Comparison of ENCODE assay signal across 8 mouse cellular contexts in the genomic region with DNA sequence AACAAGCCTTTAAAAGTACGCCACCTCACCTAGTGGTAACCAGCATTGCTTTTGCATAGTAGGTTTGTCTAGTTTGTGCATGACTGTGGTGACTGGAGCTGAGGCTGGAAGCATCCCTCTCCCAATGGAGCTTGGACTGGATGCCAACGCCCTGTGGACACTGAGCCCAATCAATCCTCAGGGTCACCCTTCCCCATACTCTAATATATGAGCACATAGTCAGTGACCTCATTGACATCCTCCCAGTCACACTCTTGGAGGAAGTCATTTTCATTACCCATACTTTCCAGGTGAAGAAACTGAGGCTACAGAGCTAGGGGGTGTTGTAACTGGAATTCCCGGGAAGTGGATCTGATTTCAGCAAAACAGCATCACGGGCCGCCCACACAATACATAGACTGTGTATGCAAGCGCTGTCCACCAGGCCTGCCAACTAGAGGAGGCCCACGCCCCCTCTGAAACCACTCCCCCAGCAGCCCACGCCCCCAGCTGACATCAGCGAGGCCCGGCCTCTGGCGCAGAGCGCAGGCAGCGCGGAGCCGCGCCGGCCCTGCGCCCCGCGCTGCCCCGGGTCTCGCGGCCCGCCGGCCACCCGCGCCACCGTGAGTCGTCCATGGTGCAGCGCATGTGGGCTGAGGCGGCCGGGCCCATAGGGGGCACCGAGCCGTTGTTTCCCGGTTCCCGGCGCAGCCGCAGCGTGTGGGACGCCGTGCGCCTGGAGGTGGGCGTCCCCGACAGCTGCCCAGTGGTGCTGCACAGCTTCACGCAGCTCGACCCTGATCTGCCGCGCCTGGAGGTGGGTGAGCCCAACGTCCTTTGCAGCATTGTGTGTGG. TPM values are rescaled to one million over a fixed set of nuclear protein-coding genes. Genes with fewer than 3 reads are reported as not detected.
DNase-seq lines count a peak whose midpoint lies in the region; ATAC-seq and TF ChIP-seq lines count a peak whose summit lies in the region.

No protein-coding gene starts in this region.

- no peaks in the 10 kb centered on the region for H3K9me3 ChIP-seq in forebrain, embryonic 15.5 days
- no peaks in the 10 kb centered on the region for H3K9me3 ChIP-seq in lung, embryonic 14.5 days (ENCODE audit: low read depth, low read length)

- WGBS in forebrain, embryonic 15.5 days: 3% methylated on average over 49 of the region's 49 CpGs
- WGBS in lung, embryonic 14.5 days: 4% methylated on average over 45 of the region's 49 CpGs

- TF ChIP-seq CTCF in layer of hippocampus, adult 2 months (conservative IDR thresholded peaks at IDR 0.05): peak; percentile 67
- TF ChIP-seq CTCF in lung, embryonic 14.5 days (IDR thresholded peaks at IDR 0.05; ENCODE audit: low read depth): peak; percentile 40

- H3K9ac ChIP-seq in forebrain, embryonic 15.5 days (replicated peaks): peak overlapping the region; percentile 71
- H3K9ac ChIP-seq in lung, embryonic 14.5 days: peak overlapping the region; percentile 67

- H3K4me1 ChIP-seq in forebrain, embryonic 15.5 days: peaks cover 83% of the 10 kb centered on the region
- H3K4me1 ChIP-seq in lung, embryonic 14.5 days (ENCODE audit: insufficient read depth): peaks cover 23% of the 10 kb centered on the region

- intact Hi-C loops in heart, postnatal 25 days (cut with DNase I): no loop called here

- no peaks in the 10 kb centered on the region for H3K27me3 ChIP-seq in forebrain, embryonic 15.5 days
- no peaks in the 10 kb centered on the region for H3K27me3 ChIP-seq in lung, embryonic 14.5 days (ENCODE audit: insufficient read depth, low read length)

- H3K27ac ChIP-seq in forebrain, embryonic 15.5 days (replicated peaks): peak overlapping the region; percentile 89
- H3K27ac ChIP-seq in layer of hippocampus, adult 2 months: peak overlapping the region; percentile 97
- peak overlapping the region; percentile 37 for H3K27ac ChIP-seq in lung, embryonic 14.5 days (ENCODE audit: low read depth)

- peak; percentile 87 for ATAC-seq in forebrain, embryonic 15.5 days (replicated peaks)
- ATAC-seq in lung, embryonic 14.5 days (ENCODE audit: insufficient read depth): peak; percentile 95
- peak; percentile 86 for ATAC-seq in neutrophil, adult 5-6 weeks (ENCODE audit: extremely low read depth, insufficient number of reproducible peaks, low FRiP score, poor library complexity, severe bottlenecking)

- H3K36me3 ChIP-seq in forebrain, embryonic 15.5 days: no peaks in the 10 kb centered on the region
- H3K36me3 ChIP-seq in lung, embryonic 14.5 days (ENCODE audit: insufficient read depth): no peaks in the 10 kb centered on the region

- H3K4me3 ChIP-seq in forebrain, embryonic 15.5 days: peak overlapping the region; percentile 52
- peak overlapping the region; percentile 92 for H3K4me3 ChIP-seq in layer of hippocampus, adult 2 months
- H3K4me3 ChIP-seq in lung, embryonic 14.5 days (ENCODE audit: low read depth, low read length): peak overlapping the region; percentile 61

- H3K4me2 ChIP-seq in forebrain, embryonic 15.5 days (replicated peaks): peak overlapping the region; percentile 84
- peak overlapping the region; percentile 77 for H3K4me2 ChIP-seq in lung, embryonic 14.5 days

- DNase-seq in ES-CJ7 (ENCODE audit: low read depth, low spot score): peak; percentile 71
- peak; percentile 86 for DNase-seq in cerebellum, adult 11 months
- peak; percentile 84 for DNase-seq in heart, postnatal 25 days (ENCODE audit: low spot score)
- peak; percentile 89 to 92 for DNase-seq in layer of hippocampus, adult 2 months (ENCODE audit: low spot score in 2 of 2)
- DNase-seq in lung, embryonic 14.5 days: peak; percentile 93
- peak; percentile 53 to 55 for DNase-seq in thymus, postnatal 10 days (ENCODE audit: low spot score in 2 of 2)

RNA-seq across cellular contexts. Expression of gene Ralgds, which starts 20.2 kb away (rescaled TPM):
- polyA plus RNA-seq in forebrain, embryonic 15.5 days (2015; fragmentation: Nextera tagmentation; extraction: Ambion mirVana): 84.6 and 87.8 TPM in 2 replicates
- 10 to 100 TPM; 11.9 to 13.8 TPM for total RNA-seq in heart, postnatal 25 days (2021)
- total RNA-seq in layer of hippocampus, adult 2 months (2021): 100 to 1,000 TPM; 115 to 139 TPM
- polyA plus RNA-seq in lung, embryonic 14.5 days (2014; fragmentation: Nextera tagmentation; extraction: Ambion mirVana): 34.3 and 34.7 TPM in 2 replicates
- total RNA-seq in neutrophil, adult 5-6 weeks (2017): 38.8 and 45.3 TPM in 2 replicates

RNA-seq across cellular contexts. Expression of gene Gm10134, which starts 27.3 kb away (rescaled TPM):
- 0.60 and 0.92 TPM in 2 replicates for polyA plus RNA-seq in forebrain, embryonic 15.5 days (2015; fragmentation: Nextera tagmentation; extraction: Ambion mirVana)
- 1 to 10 TPM in 1 of 2 experiments, not detected in 1; 1.4 TPM for total RNA-seq in heart, postnatal 25 days (2021)
- total RNA-seq in layer of hippocampus, adult 2 months (2021): 1 to 10 TPM in 1 of 2 experiments, not detected in 1; 1.2 TPM
- 1.2 and 2.4 TPM in 2 replicates for polyA plus RNA-seq in lung, embryonic 14.5 days (2014; fragmentation: Nextera tagmentation; extraction: Ambion mirVana)
- not detected in 2 replicates for total RNA-seq in neutrophil, adult 5-6 weeks (2017)

RNA-seq across cellular contexts. Expression of gene Cel, which starts 30.0 kb away (rescaled TPM):
- 0.10 TPM in 1 of 2 replicates, not detected in the other for polyA plus RNA-seq in forebrain, embryonic 15.5 days (2015; fragmentation: Nextera tagmentation; extraction: Ambion mirVana)
- not detected for total RNA-seq in heart, postnatal 25 days (2021)
- not detected for total RNA-seq in layer of hippocampus, adult 2 months (2021)
- not detected in 2 replicates for polyA plus RNA-seq in lung, embryonic 14.5 days (2014; fragmentation: Nextera tagmentation; extraction: Ambion mirVana)
- not detected in 2 replicates for total RNA-seq in neutrophil, adult 5-6 weeks (2017)

RNA-seq across cellular contexts. Expression of gene Gbgt1, which starts 36.5 kb away (rescaled TPM):
- 0.50 and 0.68 TPM in 2 replicates for polyA plus RNA-seq in forebrain, embryonic 15.5 days (2015; fragmentation: Nextera tagmentation; extraction: Ambion mirVana)
- total RNA-seq in heart, postnatal 25 days (2021): 1 to 10 TPM; 1.7 to 3.1 TPM
- total RNA-seq in layer of hippocampus, adult 2 months (2021): 1 to 10 TPM; 1.8 to 2.2 TPM
- 0.41 and 0.76 TPM in 2 replicates for polyA plus RNA-seq in lung, embryonic 14.5 days (2014; fragmentation: Nextera tagmentation; extraction: Ambion mirVana)
- total RNA-seq in neutrophil, adult 5-6 weeks (2017): not detected in 2 replicates

RNA-seq across cellular contexts. Expression of gene Gtf3c5, which starts 50.4 kb away (rescaled TPM):
- polyA plus RNA-seq in forebrain, embryonic 15.5 days (2015; fragmentation: Nextera tagmentation; extraction: Ambion mirVana): 41.8 and 42.3 TPM in 2 replicates
- total RNA-seq in heart, postnatal 25 days (2021): 10 to 100 TPM; 11.5 to 11.6 TPM
- total RNA-seq in layer of hippocampus, adult 2 months (2021): 10 to 100 TPM; 18.2 to 20.7 TPM
- polyA plus RNA-seq in lung, embryonic 14.5 days (2014; fragmentation: Nextera tagmentation; extraction: Ambion mirVana): 33.9 and 41.9 TPM in 2 replicates
- total RNA-seq in neutrophil, adult 5-6 weeks (2017): 9.5 and 10.4 TPM in 2 replicates

Comparison
In these comparisons a context has a peak if more than half of its experiments do, and no peak if none do; other contexts are left out.
1. Peak in every context shown above with its lines: DNase-seq, ATAC-seq, H3K4me3 ChIP-seq and H3K27ac ChIP-seq.
2. H3K27ac ChIP-seq: peak in every context shown above with its lines; median percentile 97 in layer of hippocampus, adult 2 months; 89 in forebrain, embryonic 15.5 days; 37 in lung, embryonic 14.5 days.